Mouse (Mus musculus): ENCODE measurements around the gene Fryl. TPM values are rescaled to one million over a fixed set of nuclear protein-coding genes. Genes with fewer than 3 reads are reported as not detected.

Fryl gene
- polyA plus RNA-seq, 2 experiments = 26.1 to 26.7 TPM

DNA sequence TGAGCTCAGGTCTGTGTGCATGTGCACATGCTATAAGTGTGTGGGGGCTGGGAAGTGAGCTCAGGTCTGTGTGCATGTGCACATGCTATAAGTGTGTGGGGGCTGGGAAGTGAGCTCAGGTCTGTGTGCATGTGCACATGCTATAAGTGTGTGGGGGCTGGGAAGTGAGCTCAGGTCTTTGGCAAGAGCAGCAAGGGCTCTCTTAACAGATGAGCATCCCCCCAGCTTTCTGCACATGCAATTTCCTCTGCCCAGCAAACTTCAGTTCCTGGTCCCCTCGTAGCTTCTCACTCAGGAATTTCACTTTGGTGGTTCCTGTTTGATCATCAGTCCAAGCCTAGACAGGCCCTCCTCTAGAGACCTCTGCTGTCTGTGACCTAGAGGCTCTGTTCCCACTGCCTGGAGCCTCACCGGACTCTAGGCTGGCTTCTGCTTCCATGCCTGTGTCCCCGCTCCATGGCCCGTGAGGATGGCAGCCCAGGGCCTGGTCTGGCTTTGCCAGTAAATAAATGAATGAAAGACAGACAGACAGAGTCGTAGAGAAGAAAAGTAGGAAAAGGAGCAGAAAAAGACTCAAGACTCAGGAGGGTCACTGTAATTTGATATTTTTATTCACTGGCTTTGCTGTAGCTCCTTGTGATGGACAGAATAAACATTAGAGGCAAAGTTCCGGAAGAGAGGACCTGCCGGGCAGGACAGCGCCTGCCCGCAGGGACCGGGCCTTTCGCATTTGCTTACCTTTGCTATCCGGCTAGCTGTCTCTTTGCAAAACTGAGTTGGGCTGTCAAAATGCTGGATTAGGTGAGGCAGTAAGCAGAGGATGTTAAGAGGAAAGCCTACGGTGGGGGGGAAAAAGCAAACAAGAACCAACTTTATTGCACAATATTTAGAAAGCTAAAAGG is 192.4 kb downstream of the Fryl start:
- H3K9ac ChIP-seq (ENCODE audit: low read depth, low read length, severe bottlenecking) = no peak overlapping the region
- H3K4me3 ChIP-seq (replicated peaks; ENCODE audit: low read length) = no peak overlapping the region
- WGBS = 72% methylated on average over 13 of the region's 13 CpGs
- DNase-seq (ENCODE audit: low spot score) (no peak), ATAC-seq (ENCODE audit: low FRiP score, low read depth) (no peak)
- no peak for TF ChIP-seq POLR2A (IDR thresholded peaks at IDR 0.05; ENCODE audit: borderline replicate concordance, extremely low read depth, insufficient read depth, insufficient read length)
- no peaks in the 10 kb centered on the region for H3K27me3 ChIP-seq (ENCODE audit: control insufficient read depth, insufficient read depth, low read length)
- no peaks in the 10 kb centered on the region for H3K4me1 ChIP-seq (ENCODE audit: control insufficient read depth, insufficient read depth, low read length)
- no peaks in the 10 kb centered on the region for H3K9me3 ChIP-seq (ENCODE audit: control insufficient read depth, low read length)
- no peak overlapping the region for H3K4me2 ChIP-seq (replicated peaks; ENCODE audit: low read depth, low read length, severe bottlenecking)
- no peak overlapping the region for H3K27ac ChIP-seq (replicated peaks; ENCODE audit: low read depth, low read length)
- H3K36me3 ChIP-seq (ENCODE audit: control insufficient read depth, insufficient read depth, low read length) = peaks cover 58% of the 10 kb centered on the region

DNA sequence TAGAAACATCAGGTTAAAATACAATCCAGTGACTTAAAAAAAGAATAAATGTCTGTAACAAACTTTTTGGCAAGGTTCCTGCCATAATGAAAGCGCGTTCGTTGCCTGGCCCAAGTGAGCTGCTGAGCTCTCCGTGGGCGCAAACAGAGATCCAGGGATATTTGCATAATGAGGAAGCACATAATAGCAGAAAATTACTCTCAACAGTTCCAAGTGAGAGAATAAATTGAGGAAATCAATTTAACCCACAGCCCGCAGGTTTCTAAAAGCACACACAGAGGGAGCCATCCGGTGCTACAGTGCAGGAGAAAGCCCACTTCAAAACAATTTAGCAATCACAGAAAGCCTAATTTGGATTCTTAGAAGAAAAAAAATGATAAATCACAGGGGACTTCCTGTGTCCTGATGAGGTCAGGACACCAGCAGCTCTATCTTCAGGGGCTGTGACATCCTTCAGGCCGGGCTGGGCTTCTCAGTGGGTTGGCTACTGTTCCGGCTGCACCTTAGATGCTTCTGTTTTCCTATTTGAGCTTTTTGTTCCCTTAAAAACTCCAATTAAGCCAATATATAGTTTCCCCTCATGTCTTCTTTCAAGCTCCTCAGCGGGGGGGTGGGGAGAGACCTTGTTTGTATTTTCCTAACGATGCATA is 194.8 kb downstream of the Fryl start:
- Histone ChIP-seq H3K4me2 (replicated peaks; ENCODE audit: low read depth, low read length, severe bottlenecking) (no peak overlapping the region), H3K36me3 (ENCODE audit: control insufficient read depth, insufficient read depth, low read length) (peaks cover 47% of the 10 kb centered on the region), H3K4me1 (ENCODE audit: control insufficient read depth, insufficient read depth, low read length) (no peaks in the 10 kb centered on the region), H3K9ac (ENCODE audit: low read depth, low read length, severe bottlenecking) (no peak overlapping the region), H3K27ac (replicated peaks; ENCODE audit: low read depth, low read length) (no peak overlapping the region), H3K27me3 (ENCODE audit: control insufficient read depth, insufficient read depth, low read length) (no peaks in the 10 kb centered on the region), H3K4me3 (replicated peaks; ENCODE audit: low read length) (no peak overlapping the region), H3K9me3 (ENCODE audit: control insufficient read depth, low read length) (no peaks in the 10 kb centered on the region)
- WGBS = 72% methylated on average over 11 of the region's 11 CpGs
- DNase-seq (ENCODE audit: low spot score) (no peak), ATAC-seq (ENCODE audit: low FRiP score, low read depth) (no peak)
- no peak for TF ChIP-seq POLR2A (IDR thresholded peaks at IDR 0.05; ENCODE audit: borderline replicate concordance, extremely low read depth, insufficient read depth, insufficient read length)

DNA sequence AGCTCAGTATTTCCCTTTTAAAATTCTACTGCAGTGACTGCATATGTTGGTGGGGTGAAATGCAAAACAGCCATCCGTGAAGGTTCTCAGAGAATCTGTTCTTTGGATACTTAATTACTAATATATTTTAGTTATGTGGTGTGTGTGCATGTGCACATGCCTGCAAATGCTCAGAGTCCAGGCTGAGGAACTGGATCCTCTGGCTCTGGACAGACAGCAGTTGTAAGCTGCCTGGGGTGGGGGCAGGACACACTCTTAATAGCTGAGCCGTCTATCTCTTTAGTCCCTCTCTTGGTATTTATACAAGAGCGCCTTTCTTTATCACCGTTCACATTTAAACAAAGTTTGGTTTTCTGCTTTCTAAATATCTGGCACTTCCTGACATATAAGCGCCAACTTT is 199.5 kb downstream of the Fryl start:
- peaks cover 60% of the 10 kb centered on the region for H3K36me3 ChIP-seq (ENCODE audit: control insufficient read depth, insufficient read depth, low read length)

DNA sequence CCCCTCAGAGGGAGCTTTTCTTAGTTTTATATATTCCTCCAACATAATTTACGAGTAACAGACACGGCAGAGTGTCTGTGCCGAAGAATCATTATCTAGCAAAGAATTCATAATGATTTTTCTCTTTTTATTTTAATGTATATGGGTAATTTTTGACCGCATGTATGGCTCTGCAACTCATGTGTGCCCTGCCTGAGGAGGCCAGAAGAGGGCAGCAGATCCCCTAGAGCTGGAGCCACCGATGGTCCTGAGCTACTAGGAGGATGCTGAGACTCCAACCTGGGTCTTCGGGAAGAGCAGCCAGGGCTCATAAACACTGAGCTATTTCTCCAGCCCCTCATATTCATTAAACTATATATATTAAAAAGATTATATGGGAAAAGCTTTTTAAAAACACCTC is 200.0 kb downstream of the Fryl start:
- WGBS = 93% methylated on average over 6 of the region's 6 CpGs
- H3K9ac ChIP-seq (ENCODE audit: low read depth, low read length, severe bottlenecking) = no peak overlapping the region

More for the DNA sequence above, 199.5 kb downstream of the Fryl start:
- WGBS = 95% methylated on average over 5 of the region's 5 CpGs
- Histone ChIP-seq H3K9me3 (ENCODE audit: control insufficient read depth, low read length) (no peaks in the 10 kb centered on the region), H3K4me1 (ENCODE audit: control insufficient read depth, insufficient read depth, low read length) (no peaks in the 10 kb centered on the region), H3K27me3 (ENCODE audit: control insufficient read depth, insufficient read depth, low read length) (no peaks in the 10 kb centered on the region), H3K27ac (replicated peaks; ENCODE audit: low read depth, low read length) (no peak overlapping the region), H3K9ac (ENCODE audit: low read depth, low read length, severe bottlenecking) (no peak overlapping the region), H3K4me2 (replicated peaks; ENCODE audit: low read depth, low read length, severe bottlenecking) (no peak overlapping the region), H3K4me3 (replicated peaks; ENCODE audit: low read length) (no peak overlapping the region)
- TF ChIP-seq POLR2A (IDR thresholded peaks at IDR 0.05; ENCODE audit: borderline replicate concordance, extremely low read depth, insufficient read depth, insufficient read length) = no peak
- ATAC-seq (ENCODE audit: low FRiP score, low read depth) (no peak), DNase-seq (ENCODE audit: low spot score) (no peak)

DNA sequence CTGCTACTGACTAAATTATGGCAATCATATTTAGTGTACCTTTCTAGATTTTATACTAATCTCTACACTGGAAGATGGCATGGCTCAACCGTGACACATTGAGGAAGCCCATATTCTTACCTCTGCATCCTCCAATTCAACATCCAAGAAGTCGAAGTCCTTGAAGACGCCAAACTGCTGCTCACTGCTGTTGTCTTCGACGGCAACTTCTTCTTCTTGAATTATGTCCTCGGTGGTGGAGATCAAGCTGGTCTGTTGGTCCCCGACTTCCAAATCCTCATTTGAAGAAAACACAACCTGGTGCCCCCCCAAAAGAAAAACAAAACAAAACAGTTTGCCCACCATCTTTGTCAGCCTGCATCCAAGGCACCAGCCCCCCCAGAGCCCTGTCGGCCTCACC is 202.5 kb downstream of the Fryl start:
- no peaks in the 10 kb centered on the region for H3K4me1 ChIP-seq (ENCODE audit: control insufficient read depth, insufficient read depth, low read length)
- ATAC-seq (ENCODE audit: low FRiP score, low read depth) (no peak), DNase-seq (ENCODE audit: low spot score) (no peak)
- no peak overlapping the region for H3K9ac ChIP-seq (ENCODE audit: low read depth, low read length, severe bottlenecking)
- WGBS = 97% methylated on average over 8 of the region's 8 CpGs
- H3K9me3 ChIP-seq (ENCODE audit: control insufficient read depth, low read length) = no peaks in the 10 kb centered on the region
- H3K4me3 ChIP-seq (replicated peaks; ENCODE audit: low read length) = no peak overlapping the region
- H3K27me3 ChIP-seq (ENCODE audit: control insufficient read depth, insufficient read depth, low read length) = no peaks in the 10 kb centered on the region
- H3K36me3 ChIP-seq (ENCODE audit: control insufficient read depth, insufficient read depth, low read length) = peaks cover 75% of the 10 kb centered on the region
- H3K27ac ChIP-seq (replicated peaks; ENCODE audit: low read depth, low read length) = no peak overlapping the region
- TF ChIP-seq POLR2A (IDR thresholded peaks at IDR 0.05; ENCODE audit: borderline replicate concordance, extremely low read depth, insufficient read depth, insufficient read length) = no peak
- H3K4me2 ChIP-seq (replicated peaks; ENCODE audit: low read depth, low read length, severe bottlenecking) = no peak overlapping the region

More for the DNA sequence above, 200.0 kb downstream of the Fryl start:
- no peak for ATAC-seq (ENCODE audit: low FRiP score, low read depth)
- Histone ChIP-seq H3K4me1 (ENCODE audit: control insufficient read depth, insufficient read depth, low read length) (no peaks in the 10 kb centered on the region), H3K4me3 (replicated peaks; ENCODE audit: low read length) (no peak overlapping the region), H3K9me3 (ENCODE audit: control insufficient read depth, low read length) (no peaks in the 10 kb centered on the region), H3K36me3 (ENCODE audit: control insufficient read depth, insufficient read depth, low read length) (peaks cover 61% of the 10 kb centered on the region), H3K27ac (replicated peaks; ENCODE audit: low read depth, low read length) (no peak overlapping the region), H3K27me3 (ENCODE audit: control insufficient read depth, insufficient read depth, low read length) (no peaks in the 10 kb centered on the region), H3K4me2 (replicated peaks; ENCODE audit: low read depth, low read length, severe bottlenecking) (no peak overlapping the region)
- no peak for TF ChIP-seq POLR2A (IDR thresholded peaks at IDR 0.05; ENCODE audit: borderline replicate concordance, extremely low read depth, insufficient read depth, insufficient read length)
- DNase-seq (ENCODE audit: low spot score) = no peak

Measured in limb, embryonic 14.5 days (tissue).